In the genomic region with DNA sequence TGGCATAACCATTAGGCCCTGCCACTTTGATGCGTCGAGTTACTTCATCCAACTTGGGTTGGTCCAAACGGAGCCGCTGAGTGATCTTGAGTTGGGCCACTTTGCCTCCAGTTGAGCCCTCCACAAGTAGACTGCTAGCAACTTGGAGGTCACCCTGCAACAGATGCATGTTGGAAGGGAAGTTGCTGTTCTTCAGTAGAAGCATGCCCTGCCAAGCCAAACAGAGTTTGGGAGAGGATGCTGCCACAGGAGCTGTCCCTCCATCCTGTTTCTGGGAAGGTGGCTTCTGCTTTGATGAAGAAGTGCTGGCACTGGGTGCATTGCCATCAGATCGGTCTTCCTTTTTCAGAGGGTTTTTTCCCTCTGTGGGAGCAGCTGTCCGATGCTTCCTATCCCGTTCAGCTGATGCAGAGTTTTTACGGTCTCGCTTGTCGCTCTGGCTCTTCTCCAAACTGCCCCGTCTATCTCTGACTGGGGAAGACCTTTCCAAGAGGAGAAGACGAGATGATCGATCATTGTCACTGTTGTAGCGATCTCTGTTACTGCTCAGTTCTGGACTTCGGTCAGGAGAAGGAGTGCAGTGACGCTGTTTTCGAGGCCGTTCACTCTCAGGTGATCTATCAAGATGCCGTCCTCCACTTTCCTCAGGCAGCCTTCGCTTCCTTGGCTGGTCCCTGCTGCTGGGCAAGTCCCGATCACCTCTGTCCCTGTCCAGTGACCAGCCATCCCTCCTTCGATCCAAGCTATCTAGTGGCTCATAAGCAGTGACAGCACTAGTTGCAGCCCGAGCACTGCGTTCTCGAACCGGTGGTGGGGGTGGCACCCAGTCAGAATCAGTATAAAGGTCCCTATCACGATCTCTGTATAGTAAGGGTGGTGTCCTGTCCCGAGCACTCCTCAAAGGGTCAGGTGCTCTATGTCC, we compare ENCODE assay signal across 9 mouse cellular contexts. TPM values are rescaled to one million over a fixed set of nuclear protein-coding genes. Genes with fewer than 3 reads are reported as not detected.
DNase-seq lines count a peak whose midpoint lies in the region; ATAC-seq and TF ChIP-seq lines count a peak whose summit lies in the region.
"Had no signal": no experiment of that assay in that cellular context is flagged by ENCODE, and none has a peak within 500 bp of the region (broad histone marks: within the 10 kb centered on the region; RNA-seq: fewer than 3 reads in every experiment).

No protein-coding gene starts in this region.

- H3K27ac ChIP-seq in left cerebral cortex, adult 2 months = no peak overlapping the region
- no peak overlapping the region for H3K27ac ChIP-seq in heart, embryonic 10.5 days
- no peak overlapping the region for H3K27ac ChIP-seq in kidney, embryonic 15.5 days
- H3K27ac ChIP-seq: macrophage had no signal

- DNase-seq in left cerebral cortex, adult 2 months (ENCODE audit: extremely low spot score in 1 of 2, low spot score in 2 of 2) = no peak
- DNase-seq in left cerebral cortex, adult 11 months (ENCODE audit: low spot score) = no peak
- peak; percentile 8 for DNase-seq in brain, adult 2 months (ENCODE audit: low read depth, low spot score)
- DNase-seq in heart, embryonic 10.5 days (ENCODE audit: low spot score) = no peak
- no peak for DNase-seq in urinary bladder, adult 2 months (ENCODE audit: low spot score)
- DNase-seq in right cerebral cortex, postnatal 25 days = no peak

- TF ChIP-seq POLR2A in myocyte (IDR thresholded peaks at IDR 0.05; ENCODE audit: insufficient read length, low read depth) = no peak

- no peaks in the 10 kb centered on the region for H3K27me3 ChIP-seq in heart, embryonic 10.5 days (ENCODE audit: insufficient read depth, poor library complexity, severe bottlenecking)
- H3K27me3 ChIP-seq in kidney, embryonic 15.5 days = no peaks in the 10 kb centered on the region
- no peaks in the 10 kb centered on the region for H3K27me3 ChIP-seq in myocyte (ENCODE audit: control insufficient read depth, insufficient read depth, insufficient read length)

- peak overlapping the region; percentile 82 for H3K4me2 ChIP-seq in kidney, embryonic 15.5 days
- peak overlapping the region; percentile 93 for H3K4me2 ChIP-seq in myocyte (ENCODE audit: low read depth)

- H3K4me1 ChIP-seq in heart, embryonic 10.5 days = peaks cover 22% of the 10 kb centered on the region
- H3K4me1 ChIP-seq in kidney, embryonic 15.5 days = peaks cover 27% of the 10 kb centered on the region

- H3K36me3 ChIP-seq in heart, embryonic 10.5 days = peaks cover 31% of the 10 kb centered on the region
- peaks cover 25% of the 10 kb centered on the region for H3K36me3 ChIP-seq in kidney, embryonic 15.5 days
- H3K36me3 ChIP-seq in myocyte (ENCODE audit: control insufficient read depth, insufficient read depth) = peaks cover 31% of the 10 kb centered on the region

- TF ChIP-seq CTCF in left cerebral cortex, adult 2 months (IDR thresholded peaks at IDR 0.05) = no peak

- 68% methylated on average over 28 of the region's 28 CpGs for WGBS in heart, embryonic 10.5 days
- WGBS in kidney, embryonic 15.5 days = 63% methylated on average over 28 of the region's 28 CpGs

- peak overlapping the region; percentile 91 for H3ac ChIP-seq in myocyte (ENCODE audit: control insufficient read depth, insufficient read length)

- no peak for ATAC-seq in kidney, embryonic 15.5 days (replicated peaks; ENCODE audit: low FRiP score)

- H3K79me2 ChIP-seq in myocyte (ENCODE audit: control insufficient read depth, insufficient read depth) = peaks cover 69% of the 10 kb centered on the region

- H3K9me3 ChIP-seq in heart, embryonic 10.5 days = no peaks in the 10 kb centered on the region
- H3K9me3 ChIP-seq in kidney, embryonic 15.5 days (replicated peaks) = no peaks in the 10 kb centered on the region

- H3K9ac ChIP-seq in kidney, embryonic 15.5 days = peak overlapping the region; percentile 6; the same call in 1 of the 2 replicates

- peak overlapping the region; percentile 90 for H3K4me3 ChIP-seq in left cerebral cortex, adult 2 months
- H3K4me3 ChIP-seq in heart, embryonic 10.5 days = peak overlapping the region; percentile 92
- H3K4me3 ChIP-seq in kidney, embryonic 15.5 days (replicated peaks) = peak overlapping the region; percentile 81
- peak overlapping the region; percentile 87 for H3K4me3 ChIP-seq in myocyte

- intact Hi-C loops in left cerebral cortex, adult 2 months (cut with DNase I) = loop anchor here (5.0 kb wide), 2 partner anchors 98 to 123 kb away; partner anchors contain the start of gene A630076J17Rik

TF ChIP-seq in myocyte, 11 proteins besides CTCF, POLR2A, EP300 and RAD21:
- no peak for TF ChIP-seq USF1 (IDR thresholded peaks at IDR 0.05; ENCODE audit: low read depth)
- no peak for TF ChIP-seq TCF3 (IDR thresholded peaks at IDR 0.05; ENCODE audit: insufficient read length, low read depth)

RNA-seq across cellular contexts. Expression of gene Rbm15, which starts 2.7 kb away (rescaled TPM):
- 10 to 100 TPM; 27.1 to 28.1 TPM for total RNA-seq in left cerebral cortex, adult 2 months (2021)
- 11.8 and 13.3 TPM in 2 replicates for polyA plus RNA-seq in heart, embryonic 10.5 days (2016; fragmentation: Nextera tagmentation; extraction: Ambion mirVana)
- 15.6 and 17.2 TPM in 2 replicates for polyA plus RNA-seq in kidney, embryonic 15.5 days (2015; fragmentation: Nextera tagmentation; extraction: Ambion mirVana)
- polyA plus RNA-seq in myocyte (2012; fragmentation: generic; extraction: Trizol) = 4.3 TPM
- polyA plus RNA-seq in urinary bladder, adult 2 months (2012; rRNA removed) = 3.9 and 5.0 TPM in 2 replicates

RNA-seq across cellular contexts. Expression of gene Slc16a4, which starts 39.7 kb away (rescaled TPM):
- 1 to 10 TPM in 1 of 2 experiments, under 1 TPM in 1; 0.98 to 1.5 TPM for total RNA-seq in left cerebral cortex, adult 2 months (2021)
- polyA plus RNA-seq in heart, embryonic 10.5 days (2016; fragmentation: Nextera tagmentation; extraction: Ambion mirVana) = 1.5 and 1.7 TPM in 2 replicates
- 8.3 and 9.8 TPM in 2 replicates for polyA plus RNA-seq in kidney, embryonic 15.5 days (2015; fragmentation: Nextera tagmentation; extraction: Ambion mirVana)
- 0.14 TPM for polyA plus RNA-seq in myocyte (2012; fragmentation: generic; extraction: Trizol)
- polyA plus RNA-seq in urinary bladder, adult 2 months (2012; rRNA removed) = 1.0 and 1.3 TPM in 2 replicates
- polyA plus RNA-seq: macrophage had no signal

RNA-seq across cellular contexts. Expression of gene Lamtor5, which starts 52.1 kb away (rescaled TPM):
- 10 to 100 TPM; 69.5 to 69.7 TPM for total RNA-seq in left cerebral cortex, adult 2 months (2021)
- polyA plus RNA-seq in heart, embryonic 10.5 days (2016; fragmentation: Nextera tagmentation; extraction: Ambion mirVana) = 157 and 163 TPM in 2 replicates
- 192 and 199 TPM in 2 replicates for polyA plus RNA-seq in kidney, embryonic 15.5 days (2015; fragmentation: Nextera tagmentation; extraction: Ambion mirVana)
- polyA plus RNA-seq in myocyte (2012; fragmentation: generic; extraction: Trizol) = 156 TPM
- 121 and 139 TPM in 2 replicates for polyA plus RNA-seq in urinary bladder, adult 2 months (2012; rRNA removed)
